Mouse (Mus musculus) liver, embryonic 14.5 days (tissue): Measurements from ENCODE around the gene Kazn. TPM values are rescaled to one million over a fixed set of nuclear protein-coding genes. Genes with fewer than 3 reads are reported as not detected.

Source experiments
- ATAC-seq: fragments of 200-750 bp; cut with Nextera tagmentation; 2 replicates; pipeline ENCODE4 v1.8.0; 2017; ENCODE audit warnings: moderate number of reproducible peaks, mild to moderate bottlenecking, moderate library complexity; ENCODE audit not compliant: insufficient read depth
- DNase-seq, 3 experiments: peaks; one replicate each; pipeline ENCODE4 v3.0.0-alpha.2; 2012 to 2013; ENCODE audit warnings: low read depth in 3 of 3, low spot score in 3 of 3
- H3K27ac ChIP-seq: fragments of 300-500 bp; sonication (generic); 2 replicates; pipeline ENCODE4 v1.5.1; 2014; ENCODE audit warnings: moderate library complexity, mild to moderate bottlenecking, control low read depth, inconsistent platforms
- H3K27me3 ChIP-seq: fragments of 300-500 bp; sonication (generic); 2 replicates; pipeline ENCODE4 v1.6.1; 2014; ENCODE audit warnings: mild to moderate bottlenecking, low read length, moderate library complexity; ENCODE audit not compliant: control insufficient read depth, insufficient read depth
- H3K36me3 ChIP-seq: fragments of 300-500 bp; sonication (generic); replicated peaks from 2 replicates; pipeline ENCODE4 v1.6.1; 2014; ENCODE audit warnings: low read depth; ENCODE audit not compliant: control insufficient read depth, insufficient read depth
- H3K4me1 ChIP-seq, 2 experiments: fragments of 200-500 bp in 1 of 2; fragments of 300-500 bp in 1 of 2; sonication (generic) in 1 of 2; replicated peaks; 2 replicates each; pipeline ENCODE4 v1.6.1; 2012 to 2014; ENCODE audit warnings: antibody characterized with exemption in 1 of 2, inconsistent platforms in 1 of 2, low read length in 1 of 2; ENCODE audit not compliant: control insufficient read depth in 2 of 2, insufficient read depth in 2 of 2
- H3K4me2 ChIP-seq: fragments of 300-500 bp; sonication (generic); 2 replicates; pipeline ENCODE4 v1.6.1; 2014; ENCODE audit warnings: low read depth, mild to moderate bottlenecking, control low read depth, moderate library complexity
- H3K4me3 ChIP-seq, 2 experiments: fragments of 200-500 bp in 1 of 2; fragments of 300-500 bp in 1 of 2; sonication (generic) in 1 of 2; 2 replicates each; pipeline ENCODE4 v1.5.1; 2012 to 2014; ENCODE audit warnings: low read depth in 2 of 2, low read length in 2 of 2, mild to moderate bottlenecking in 2 of 2, control low read depth in 1 of 2, inconsistent platforms in 1 of 2, moderate library complexity in 1 of 2; ENCODE audit not compliant: insufficient read depth in 1 of 2
- H3K9ac ChIP-seq: fragments of 300-500 bp; sonication (generic); replicated peaks from 2 replicates; pipeline ENCODE4 v1.6.1; 2014; ENCODE audit warnings: mild to moderate bottlenecking, control low read depth, moderate library complexity
- H3K9me3 ChIP-seq: fragments of 300-500 bp; sonication (generic); 2 replicates; pipeline ENCODE4 v1.6.1; 2016; ENCODE audit warnings: low read length, mixed read lengths; ENCODE audit not compliant: control insufficient read depth
- CTCF ChIP-seq: IDR thresholded peaks from 2 replicates; pipeline ENCODE4 v1.5.1; 2016; ENCODE audit warnings: antibody characterized with exemption, low read depth, control low read depth
- EP300 ChIP-seq: IDR thresholded peaks from 2 replicates; pipeline ENCODE4 v1.6.1; 2016; ENCODE audit warnings: antibody characterized with exemption, low read depth
- WGBS: fragments of 180-500 bp; shearing (Covaris S2); extraction: QIAGEN DNeasy Blood & Tissue Kit; methylation state at CpG from one replicate; pipeline ENCODE4 v1.1.7; 2014; ENCODE audit not compliant: insufficient replicate concordance; 5-methylcytosine and 5-hydroxymethylcytosine counted together
- polyA plus RNA-seq, 2 experiments: library from polyadenylated mRNA; depleted of rRNA in 1 of 2; stranded (reverse) in 1 of 2; unstranded in 1 of 2; fragments of >200 nt; fragmentation: Nextera tagmentation in 1 of 2; extraction: Ambion mirVana in 1 of 2; gene quantifications; 2 replicates each; pipeline versions ENCODE4 v1.2.1 to v1.2.3; 2012 to 2014

The Kazn gene
- polyA plus RNA-seq, 2 experiments = 0.41 to 0.94 TPM

- H3K4me1 ChIP-seq = no peaks in the 10 kb centered on the region
- no peaks in the 10 kb centered on the region for H3K36me3 ChIP-seq
- ATAC-seq = no peak
- no peaks in the 10 kb centered on the region for H3K27me3 ChIP-seq
- no peaks in the 10 kb centered on the region for H3K9me3 ChIP-seq
- TF ChIP-seq EP300 = no peak
- no peak for TF ChIP-seq CTCF
- H3K27ac ChIP-seq = no peak overlapping the region
- DNase-seq = no peak
- H3K4me3 ChIP-seq = no peak overlapping the region
- 70% methylated on average over 6 of the region's 6 CpGs for WGBS
- no peak overlapping the region for H3K9ac ChIP-seq
- no peak overlapping the region for H3K4me2 ChIP-seq
Measured at GRCm38 (mm10) chr4:142205693-142206092, 33.5 kb downstream of the Kazn start.

GRCm38 (mm10) chr4:142196626-142197025, 42.6 kb downstream of the Kazn start:
- H3K9me3 ChIP-seq = no peaks in the 10 kb centered on the region
- TF ChIP-seq CTCF (peak; percentile 35; the same call in 1 of the 2 replicates), EP300 (no peak)
- WGBS = 57% methylated on average over 6 of the region's 6 CpGs
- no peak overlapping the region for H3K4me3 ChIP-seq
- H3K4me2 ChIP-seq = no peak overlapping the region
- no peak overlapping the region for H3K27ac ChIP-seq
- DNase-seq (no peak), ATAC-seq (no peak)
- H3K27me3 ChIP-seq = no peaks in the 10 kb centered on the region
- no peak overlapping the region for H3K9ac ChIP-seq
- H3K4me1 ChIP-seq = no peaks in the 10 kb centered on the region
- H3K36me3 ChIP-seq = no peaks in the 10 kb centered on the region

GRCm38 (mm10) chr4:142193780-142194179, 45.4 kb downstream of the Kazn start:
- 63% methylated on average over 7 of the region's 7 CpGs for WGBS

GRCm38 (mm10) chr4:142193151-142193578, 46.0 kb downstream of the Kazn start:
- Histone ChIP-seq H3K4me2 (no peak overlapping the region), H3K9ac (no peak overlapping the region), H3K27me3 (no peaks in the 10 kb centered on the region), H3K36me3 (no peaks in the 10 kb centered on the region), H3K9me3 (no peaks in the 10 kb centered on the region), H3K4me1 (no peaks in the 10 kb centered on the region), H3K27ac (no peak overlapping the region), H3K4me3 (no peak overlapping the region)
- DNase-seq (no peak), ATAC-seq (no peak)
- TF ChIP-seq CTCF = no peak
- no peak for TF ChIP-seq EP300
- WGBS = 73% methylated on average over 8 of the region's 8 CpGs

More at GRCm38 (mm10) chr4:142193780-142194179, 45.4 kb downstream of the Kazn start:
- Histone ChIP-seq H3K4me2 (no peak overlapping the region), H3K4me3 (no peak overlapping the region), H3K27ac (no peak overlapping the region), H3K9me3 (no peaks in the 10 kb centered on the region), H3K9ac (no peak overlapping the region), H3K4me1 (no peaks in the 10 kb centered on the region), H3K27me3 (no peaks in the 10 kb centered on the region), H3K36me3 (no peaks in the 10 kb centered on the region)
- DNase-seq (no peak), ATAC-seq (no peak)
- TF ChIP-seq EP300 (no peak), CTCF (no peak)

GRCm38 (mm10) chr4:142189960-142190359, 49.2 kb downstream of the Kazn start:
- no peak for ATAC-seq
- Histone ChIP-seq H3K27ac (no peak overlapping the region), H3K9me3 (no peaks in the 10 kb centered on the region), H3K4me1 (no peaks in the 10 kb centered on the region), H3K36me3 (no peaks in the 10 kb centered on the region), H3K27me3 (no peaks in the 10 kb centered on the region), H3K4me2 (no peak overlapping the region), H3K4me3 (no peak overlapping the region), H3K9ac (no peak overlapping the region)
- TF ChIP-seq EP300 (no peak), CTCF (no peak)
- WGBS = 74% methylated on average over 8 of the region's 8 CpGs
- no peak for DNase-seq
